Mouse (Mus musculus): ENCODE measurements around the gene Arhgap45.

Gene Arhgap45

DNA sequence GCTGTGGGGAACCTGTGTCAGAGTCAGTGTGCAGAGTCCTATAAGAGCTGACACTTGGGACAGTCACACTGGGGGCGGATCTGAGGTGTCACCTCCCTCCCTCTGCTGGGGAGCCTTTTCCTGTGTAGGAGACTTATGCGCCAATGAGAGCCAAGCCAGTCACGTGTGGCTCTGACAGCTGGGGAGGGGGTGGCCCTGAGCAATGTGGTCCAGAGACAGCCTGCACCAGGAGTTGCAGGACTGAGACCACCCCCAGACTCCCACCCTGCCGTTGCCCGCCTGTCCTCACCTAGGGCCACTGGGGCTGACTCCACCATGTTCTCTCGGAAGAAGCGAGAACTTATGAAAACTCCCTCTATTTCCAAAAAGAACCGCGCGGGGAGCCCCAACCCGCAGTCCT, at the start of gene Arhgap45:
Gene Arhgap45, plus strand, starts transcription at position 143 of the 400 bp plus-strand sequence.
- peak; percentile 98 for DNase-seq

GRCm38 (mm10) chr10:79966886-79967400, 49.5 kb upstream of the Arhgap45 start:
- DNase-seq, result peak; percentile 98

GRCm38 (mm10) chr10:79968181-79968580, 48.3 kb upstream of the Arhgap45 start:
- no peak for DNase-seq

DNA sequence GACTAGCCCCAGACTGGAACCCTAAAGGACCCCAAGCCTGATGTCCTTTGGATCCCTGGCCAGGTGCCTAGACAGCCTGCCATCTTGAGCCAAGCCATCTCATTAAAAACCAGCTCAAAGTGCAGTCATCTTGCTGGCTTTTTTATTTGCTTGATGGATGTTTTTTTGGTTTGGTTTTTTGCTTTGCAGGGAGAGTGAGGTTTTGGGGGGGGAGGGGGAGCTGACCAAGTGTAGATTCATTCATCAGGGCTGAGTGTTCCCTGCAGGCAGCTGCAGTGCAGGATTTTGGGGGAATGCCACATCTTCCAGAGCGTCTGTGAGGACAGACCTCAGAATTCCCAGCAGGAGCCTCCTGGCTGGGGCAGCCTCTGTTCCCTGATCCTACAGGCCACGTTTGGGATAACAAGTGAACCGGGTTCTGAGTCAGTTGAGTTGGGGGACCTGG, 47.3 kb upstream of the Arhgap45 start:
- DNase-seq, result no peak

GRCm38 (mm10) chr10:79970415-79971182, 45.9 kb upstream of the Arhgap45 start, which contains the start of gene Grin3b:
TSS of gene Grin3b (plus strand) at chr10:79970715.
- DNase-seq, result no peak

- no peak for DNase-seq
These were observed 45.3 kb upstream of the Arhgap45 start for GRCm38 (mm10) chr10:79971183-79971497.

DNA sequence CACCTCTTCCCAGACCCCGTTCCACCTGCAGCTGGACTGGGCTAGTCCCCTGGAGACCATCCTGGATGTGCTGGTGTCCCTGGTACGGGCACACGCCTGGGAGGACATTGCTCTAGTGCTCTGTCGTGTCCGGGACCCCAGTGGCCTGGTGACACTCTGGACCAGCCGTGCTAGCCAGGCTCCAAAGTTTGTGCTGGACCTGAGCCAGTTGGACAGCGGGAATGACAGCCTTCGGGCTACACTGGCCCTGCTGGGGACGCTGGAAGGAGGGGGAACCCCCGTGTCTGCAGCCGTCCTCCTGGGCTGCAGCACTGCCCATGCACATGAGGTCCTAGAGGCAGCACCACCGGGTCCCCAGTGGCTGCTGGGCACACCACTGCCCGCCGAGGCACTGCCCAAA, 43.6 kb upstream of the Arhgap45 start:
- DNase-seq, result peak; percentile 95

- peak; percentile 90 for DNase-seq
These were observed 42.4 kb upstream of the Arhgap45 start for GRCm38 (mm10) chr10:79974087-79974486.

GRCm38 (mm10) chr10:79974668-79975067, 41.8 kb upstream of the Arhgap45 start:
- DNase-seq, result no peak

DNA sequence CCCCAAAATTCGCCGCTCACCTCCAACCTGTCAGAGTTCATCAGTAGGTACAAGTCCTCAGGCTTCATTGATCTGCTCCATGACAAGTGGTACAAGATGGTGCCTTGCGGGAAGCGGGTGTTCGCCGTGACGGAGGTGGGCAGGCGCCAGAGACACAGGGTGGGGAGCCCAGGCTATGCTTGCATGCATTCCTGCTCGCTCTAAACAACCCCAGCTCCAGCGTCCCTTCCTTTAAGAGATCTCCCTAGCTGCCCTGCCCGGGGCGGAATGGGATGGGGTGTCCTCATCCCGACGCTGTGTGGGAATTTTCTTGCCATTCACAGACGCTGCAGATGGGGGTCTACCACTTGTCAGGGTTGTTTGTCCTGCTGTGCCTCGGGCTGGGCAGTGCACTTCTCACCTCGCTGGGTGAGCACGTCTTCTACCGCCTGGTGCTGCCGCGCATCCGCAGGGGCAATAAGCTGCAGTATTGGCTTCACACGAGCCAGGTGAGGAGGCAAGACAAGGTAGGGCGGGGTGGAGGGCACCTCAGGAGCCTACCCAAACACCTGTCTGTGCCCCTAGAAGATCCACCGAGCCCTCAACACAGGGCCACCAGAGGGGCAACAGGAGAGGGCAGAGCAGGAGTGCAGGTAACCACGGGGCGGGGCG, 40.3 kb upstream of the Arhgap45 start:
- peak; percentile 94 for DNase-seq

DNA sequence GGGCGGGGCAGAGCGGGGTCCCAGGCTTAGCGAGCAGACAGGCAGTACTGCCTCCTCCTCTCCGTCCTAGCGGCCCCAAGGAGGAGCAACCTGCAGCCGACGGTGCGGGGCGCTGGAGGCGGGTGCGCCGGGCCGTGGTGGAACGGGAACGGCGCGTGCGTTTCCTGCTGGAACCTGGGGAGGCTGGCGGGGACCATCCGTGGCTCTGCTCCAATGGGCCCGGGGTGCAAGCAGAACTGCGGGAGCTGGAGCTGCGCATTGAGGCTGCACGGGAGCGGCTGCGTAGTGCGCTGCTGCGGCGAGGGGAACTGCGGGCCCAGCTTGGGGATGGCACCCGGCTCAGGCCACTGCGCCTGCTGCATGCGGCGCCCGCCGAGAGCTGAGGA, 39.7 kb upstream of the Arhgap45 start:
- DNase-seq, result no peak

GRCm38 (mm10) chr10:79977324-79977723, 39.1 kb upstream of the Arhgap45 start:
- DNase-seq, result peak; percentile 92

GRCm38 (mm10) chr10:79978061-79978460, 38.4 kb upstream of the Arhgap45 start:
- peak; percentile 91 for DNase-seq

DNA sequence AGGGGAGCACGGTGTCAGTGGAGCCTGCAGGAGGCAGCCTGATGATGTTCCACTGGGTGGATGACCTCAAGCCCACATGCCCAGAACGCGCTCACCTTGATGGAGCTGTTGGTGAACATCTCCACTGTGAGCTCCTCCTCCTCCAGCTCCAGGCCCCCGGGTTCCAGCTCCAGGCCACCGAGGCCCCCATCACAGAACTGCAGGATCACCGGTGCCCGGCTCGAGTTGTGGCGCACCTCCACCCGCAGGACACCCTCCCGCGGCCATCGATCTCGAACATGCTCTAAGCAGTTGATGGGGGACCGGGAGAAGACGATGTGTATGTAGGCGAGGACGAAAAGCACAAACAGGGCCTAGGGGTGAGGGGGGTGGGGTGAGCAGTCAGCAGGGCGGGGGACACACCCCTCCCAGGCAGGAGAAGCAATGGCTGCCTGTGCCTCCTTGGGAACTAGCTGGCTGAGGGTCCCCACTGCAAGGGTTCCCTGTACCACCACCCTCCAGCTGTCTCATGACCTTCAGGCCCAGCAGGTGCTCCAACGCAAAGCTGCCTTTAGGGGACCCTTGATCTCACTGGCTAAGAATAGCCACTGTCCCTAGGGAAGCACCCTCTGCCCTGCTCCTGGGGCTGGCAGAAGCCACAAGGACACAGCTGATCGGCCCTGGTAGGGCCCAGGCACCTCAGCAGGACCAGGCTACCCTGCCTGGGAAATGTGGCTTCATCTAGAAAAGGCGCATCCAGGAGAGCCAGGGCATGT, 36.9 kb upstream of the Arhgap45 start:
- DNase-seq, result peak; percentile 98

- peak; percentile 96 for DNase-seq
These were observed 33.2 kb upstream of the Arhgap45 start for GRCm38 (mm10) chr10:79983205-79983604.

DNA sequence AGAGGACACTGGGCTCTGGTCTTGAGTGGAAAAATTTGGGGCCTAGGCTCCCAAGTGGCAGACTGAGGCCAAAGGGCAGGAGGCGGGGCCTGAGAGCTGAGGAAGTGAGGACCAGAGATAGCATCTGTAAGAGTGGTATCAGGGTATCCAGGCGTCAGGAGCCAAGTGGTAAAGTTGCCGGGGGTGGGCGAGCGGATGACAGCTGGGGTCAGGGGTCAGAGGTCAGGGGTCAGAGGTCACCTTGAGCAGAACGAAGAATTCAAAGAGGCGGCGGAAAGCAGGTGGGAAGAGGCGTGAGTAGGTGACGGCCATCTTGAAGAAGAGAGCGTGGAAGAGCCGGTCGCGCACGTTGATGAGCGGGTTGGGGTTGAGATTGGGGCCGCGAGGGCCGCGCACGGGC, 32.8 kb upstream of the Arhgap45 start:
- DNase-seq, result peak; percentile 98

DNA sequence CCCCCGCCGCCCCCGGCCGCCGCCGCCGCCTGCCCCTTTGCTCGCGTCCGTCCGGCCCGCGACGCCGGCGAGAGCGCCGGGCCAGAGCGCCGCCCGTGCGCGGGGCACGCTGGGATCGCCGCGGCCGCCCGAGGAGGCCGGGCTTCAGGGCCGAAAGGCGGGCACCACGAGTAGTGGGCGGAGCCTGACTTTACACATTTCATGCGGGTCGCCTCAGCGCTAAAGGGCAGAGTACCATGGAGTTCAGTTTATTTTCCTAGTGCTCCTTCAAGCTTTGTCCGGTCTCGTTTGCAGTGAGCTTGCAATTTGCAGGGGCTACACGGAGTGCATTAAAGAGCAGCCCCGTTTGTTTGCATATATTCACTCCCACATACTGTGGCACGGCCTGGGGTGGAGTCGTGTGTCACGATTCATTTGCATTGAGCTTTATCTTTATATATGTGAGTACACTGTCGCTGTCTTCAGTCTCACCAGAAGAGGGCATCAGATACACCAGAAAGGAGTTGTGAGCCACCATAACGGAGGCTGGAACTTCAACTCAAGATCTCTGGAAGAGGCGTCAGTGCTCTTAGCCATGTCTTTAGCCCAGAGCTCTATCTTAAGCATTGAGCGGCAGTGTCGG, 32.1 kb upstream of the Arhgap45 start, which contains the start of gene Tmem259:
Gene Tmem259, minus strand, starts transcription at position 136 of the 622 bp plus-strand sequence.
- peak; percentile 98 for DNase-seq

GRCm38 (mm10) chr10:79984871-79985270, 31.6 kb upstream of the Arhgap45 start:
- DNase-seq, result peak; percentile 100

GRCm38 (mm10) chr10:79985334-79986231, 30.9 kb upstream of the Arhgap45 start:
- DNase-seq, result peak; percentile 98

DNA sequence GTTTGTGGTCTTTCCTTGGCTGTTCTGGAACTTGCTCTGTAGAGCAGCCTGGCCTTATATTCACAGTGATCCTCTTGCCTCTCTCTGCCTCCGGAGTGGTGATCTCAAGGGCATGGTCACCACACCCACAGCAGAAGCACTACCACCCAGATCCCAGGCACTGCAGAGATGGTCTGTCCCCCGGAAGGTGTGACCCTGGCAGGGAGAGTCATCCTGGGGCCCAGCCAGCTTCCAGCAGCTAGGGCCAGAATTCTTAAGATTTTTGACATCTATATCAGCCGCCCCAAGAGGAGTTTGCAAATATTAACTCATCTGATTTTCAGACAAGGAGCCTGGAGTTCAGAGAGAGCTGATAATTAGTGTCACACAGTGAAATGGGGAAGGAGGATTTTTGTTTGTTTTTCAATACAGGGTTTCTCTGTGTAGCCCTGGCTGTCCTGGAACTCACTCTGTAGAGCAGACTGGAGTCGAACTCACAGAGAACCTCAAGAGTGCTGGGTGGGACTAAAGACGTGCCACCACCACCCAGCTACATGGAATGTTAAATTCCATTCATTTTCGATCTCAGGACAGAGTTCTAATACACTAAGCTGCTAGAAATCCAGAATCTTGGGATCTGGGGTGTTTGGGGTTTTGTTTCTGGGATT, 30.1 kb upstream of the Arhgap45 start:
- peak; percentile 97 for DNase-seq

GRCm38 (mm10) chr10:79986963-79987362, 29.5 kb upstream of the Arhgap45 start:
- DNase-seq, result peak; percentile 98

Measured in heart, adult 11 months (tissue).